Mouse (Mus musculus) kidney, postnatal 0 days (tissue): ENCODE measurements around the gene Cep70. TPM values are rescaled to one million over a fixed set of nuclear protein-coding genes. Genes with fewer than 3 reads are reported as not detected.

Experiments used
- ATAC-seq: fragments of 200-750 bp; cut with Nextera tagmentation; replicated peaks from 2 replicates; pipeline ENCODE4 v1.8.0; 2017; ENCODE audit warnings: low read depth, moderate number of reproducible peaks, moderate TSS enrichment, moderate library complexity; ENCODE audit not compliant: low FRiP score
- DNase-seq: peaks from one replicate; pipeline ENCODE4 v3.0.0-alpha.2; 2016; ENCODE audit warnings: low spot score
- H3K27ac ChIP-seq: fragments of 300-500 bp; sonication (generic); 2 replicates; pipeline ENCODE4 v1.5.1; 2014; ENCODE audit warnings: mild to moderate bottlenecking
- H3K27me3 ChIP-seq: fragments of 300-500 bp; sonication (generic); 2 replicates; pipeline ENCODE4 v1.6.1; 2014; ENCODE audit warnings: low read length, mixed read lengths; ENCODE audit not compliant: insufficient read depth
- H3K36me3 ChIP-seq: fragments of 300-500 bp; sonication (generic); 2 replicates; pipeline ENCODE4 v1.6.1; 2014; ENCODE audit warnings: low read length, mixed read lengths; ENCODE audit not compliant: insufficient read depth
- H3K4me1 ChIP-seq: fragments of 300-500 bp; sonication (generic); replicated peaks from 2 replicates; pipeline ENCODE4 v1.6.1; 2014; ENCODE audit warnings: antibody characterized with exemption, low read length, mixed read lengths; ENCODE audit not compliant: insufficient read depth
- H3K4me2 ChIP-seq: fragments of 300-500 bp; sonication (generic); 2 replicates; pipeline ENCODE4 v1.6.1; 2014; ENCODE audit warnings: mild to moderate bottlenecking, low read length, moderate library complexity, mixed read lengths
- H3K4me3 ChIP-seq: fragments of 300-500 bp; sonication (generic); replicated peaks from 2 replicates; pipeline ENCODE4 v1.5.1; 2014; ENCODE audit warnings: low read depth, low read length
- H3K9ac ChIP-seq: fragments of 300-500 bp; sonication (generic); 2 replicates; pipeline ENCODE4 v1.6.1; 2014; ENCODE audit warnings: low read depth, low read length
- H3K9me3 ChIP-seq: fragments of 300-500 bp; sonication (generic); replicated peaks from 2 replicates; pipeline ENCODE4 v1.6.1; 2016; ENCODE audit warnings: low read length, inconsistent platforms, mixed read lengths
- CTCF ChIP-seq: IDR thresholded peaks from 2 replicates; pipeline ENCODE4 v1.5.1; 2016; ENCODE audit warnings: antibody characterized with exemption, low read depth, mild to moderate bottlenecking, moderate library complexity
- WGBS: fragments of 180-500 bp; shearing (Covaris S2); extraction: QIAGEN DNeasy Blood & Tissue Kit; methylation state at CpG from one replicate; pipeline ENCODE4 v1.1.7; 2014; 5-methylcytosine and 5-hydroxymethylcytosine counted together
- polyA plus RNA-seq: library from polyadenylated mRNA; unstranded; fragments of >200 nt; fragmentation: Nextera tagmentation; extraction: Ambion mirVana; gene quantifications from 2 replicates; pipeline ENCODE4 v1.2.1, GENCODE M21; 2015

Gene Cep70
- polyA plus RNA-seq, 1 experiment from 2014 or later, result 22.1 TPM

DNA sequence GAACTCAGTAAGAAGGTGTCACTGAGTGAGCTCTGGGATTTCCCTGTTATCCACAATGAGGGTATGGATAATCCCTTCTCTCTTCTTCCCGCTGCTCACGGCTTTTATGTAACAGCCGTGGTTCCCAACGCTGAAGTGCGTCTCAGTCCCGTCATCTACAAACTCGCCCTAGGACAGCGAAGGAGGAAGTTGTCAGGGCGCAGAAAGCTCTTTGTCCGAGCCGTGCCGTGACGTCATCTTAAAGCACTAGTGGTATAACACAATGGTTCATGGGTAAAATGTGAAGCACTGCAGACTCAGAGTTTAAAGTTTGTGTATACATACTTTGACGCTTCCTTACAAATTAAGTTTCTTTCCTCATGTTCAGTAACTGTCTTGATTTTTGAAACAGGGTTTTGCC, 13.7 kb upstream of the Cep70 start:
- Histone ChIP-seq H3K9me3 (no peaks in the 10 kb centered on the region), H3K36me3 (no peaks in the 10 kb centered on the region), H3K4me1 (no peaks in the 10 kb centered on the region), H3K4me3 (no peak overlapping the region), H3K9ac (no peak overlapping the region), H3K27me3 (no peaks in the 10 kb centered on the region), H3K27ac (no peak overlapping the region), H3K4me2 (no peak overlapping the region)
- DNase-seq, result no peak
- no peak for ATAC-seq
- WGBS, result 93% methylated on average over 14 of the region's 14 CpGs
- TF ChIP-seq CTCF, result no peak

DNA sequence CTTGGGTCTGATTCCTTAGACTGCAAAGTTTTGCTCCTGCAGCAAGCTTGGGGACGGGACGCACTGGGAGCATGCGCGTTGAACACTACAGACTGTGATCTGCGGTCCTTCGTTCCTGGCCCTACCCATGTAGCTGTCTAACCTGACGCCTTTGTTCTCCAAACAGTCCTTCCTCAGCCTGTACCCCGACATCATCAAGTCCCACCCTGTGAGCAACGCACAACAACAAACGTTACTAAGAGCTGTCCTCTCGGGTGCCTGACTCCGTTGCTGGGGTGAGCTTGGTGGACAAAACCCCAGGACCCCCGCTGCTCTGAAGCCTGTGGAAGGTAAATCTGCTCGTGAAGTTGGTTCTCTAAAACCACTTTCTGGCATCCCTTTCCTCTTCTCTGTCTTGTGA, 6.0 kb upstream of the Cep70 start, which contains the start of gene Faiml:
Faiml (minus strand) TSS at position 101 of the 400 bp plus-strand sequence.
- H3K4me3 ChIP-seq, result no peak within 1 kb of the TSS
- WGBS, result 89% methylated on average over 14 of the region's 14 CpGs
- no peak within 1 kb of the TSS for H3K4me2 ChIP-seq
- ATAC-seq, result no peak
- no peak within 1 kb of the TSS for H3K27ac ChIP-seq
- no peaks in the 10 kb centered on the region for H3K4me1 ChIP-seq
- no peak for DNase-seq
- no peaks in the 10 kb centered on the region for H3K9me3 ChIP-seq
- H3K27me3 ChIP-seq, result no peaks in the 10 kb centered on the region
- no peaks in the 10 kb centered on the region for H3K36me3 ChIP-seq
- no peak within 1 kb of the TSS for H3K9ac ChIP-seq
- TF ChIP-seq CTCF, result no peak

DNA sequence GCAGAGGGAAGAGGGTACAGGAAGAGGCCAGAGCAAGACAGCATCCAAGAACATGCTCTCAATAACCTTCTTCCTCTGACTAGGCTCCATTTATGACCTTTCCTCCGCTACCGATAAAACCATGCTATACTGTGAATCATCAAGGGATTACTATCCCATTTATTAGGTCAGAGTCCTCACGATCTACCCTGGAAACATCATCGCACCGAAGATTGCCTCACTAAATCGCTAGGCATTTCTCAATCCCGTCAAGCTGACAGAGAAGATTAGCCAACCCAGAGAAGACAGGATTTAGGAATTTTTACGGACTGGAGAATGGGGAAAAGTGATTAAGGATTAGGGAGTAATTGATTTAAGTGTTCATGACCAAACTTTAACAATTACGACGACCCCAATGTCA, 4.9 kb upstream of the Cep70 start:
- Histone ChIP-seq H3K4me3 (no peak overlapping the region), H3K27ac (no peak overlapping the region), H3K9me3 (no peaks in the 10 kb centered on the region), H3K36me3 (no peaks in the 10 kb centered on the region), H3K4me1 (no peaks in the 10 kb centered on the region), H3K4me2 (no peak overlapping the region), H3K9ac (no peak overlapping the region), H3K27me3 (no peaks in the 10 kb centered on the region)
- ATAC-seq, result no peak
- no peak for TF ChIP-seq CTCF
- WGBS, result 80% methylated on average over 10 of the region's 10 CpGs
- DNase-seq, result no peak

DNA sequence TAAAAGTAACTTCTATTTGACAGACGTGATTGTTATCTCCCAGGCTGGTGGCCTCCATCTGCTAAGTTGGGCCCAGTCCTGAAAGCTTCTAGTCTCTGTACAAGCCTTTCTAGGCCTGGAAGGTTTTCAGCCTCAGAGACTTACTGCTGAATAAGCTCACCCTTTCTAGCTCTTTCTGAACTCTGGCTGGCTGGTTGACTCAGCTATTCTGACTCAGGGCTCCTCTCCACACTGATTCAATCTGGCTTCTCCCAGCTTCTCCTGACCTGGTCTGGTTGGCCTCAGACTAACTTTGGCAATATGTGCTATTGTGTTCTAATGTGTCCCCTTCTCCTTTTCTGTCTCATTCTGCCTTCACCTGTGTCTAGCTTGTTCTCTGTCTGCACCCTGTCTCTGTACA, 3.9 kb upstream of the Cep70 start:
- H3K9me3 ChIP-seq, result no peaks in the 10 kb centered on the region
- no peaks in the 10 kb centered on the region for H3K4me1 ChIP-seq
- H3K4me3 ChIP-seq, result no peak overlapping the region
- WGBS, result 70% methylated on average over 1 of the region's 1 CpGs
- no peak overlapping the region for H3K27ac ChIP-seq
- no peak overlapping the region for H3K9ac ChIP-seq
- DNase-seq (no peak), ATAC-seq (no peak)
- TF ChIP-seq CTCF, result no peak
- no peaks in the 10 kb centered on the region for H3K27me3 ChIP-seq
- no peak overlapping the region for H3K4me2 ChIP-seq
- no peaks in the 10 kb centered on the region for H3K36me3 ChIP-seq

DNA sequence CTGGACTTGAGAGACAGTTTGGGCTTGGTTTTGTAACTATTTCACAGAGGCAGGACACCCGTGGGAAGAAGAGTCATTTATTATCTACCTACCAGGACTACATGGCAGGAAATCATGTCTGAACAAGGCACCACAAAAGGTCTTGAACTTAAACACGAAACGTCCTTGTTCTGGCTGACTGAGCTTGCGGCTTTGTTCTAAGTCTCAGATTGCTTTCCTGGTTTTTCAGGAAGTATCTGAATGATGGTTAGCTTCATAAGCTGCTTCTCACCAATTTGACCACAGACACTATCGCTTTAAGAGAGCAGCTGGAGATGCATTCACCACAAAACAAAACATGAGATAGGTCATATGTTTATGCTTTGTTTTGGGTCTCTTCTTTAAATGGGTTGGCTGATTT, 2.6 kb upstream of the Cep70 start:
- H3K27ac ChIP-seq, result no peak overlapping the region
- H3K4me1 ChIP-seq, result no peaks in the 10 kb centered on the region
- no peaks in the 10 kb centered on the region for H3K9me3 ChIP-seq
- WGBS, result 45% methylated on average over 5 of the region's 5 CpGs
- H3K4me3 ChIP-seq, result no peak overlapping the region
- H3K9ac ChIP-seq, result no peak overlapping the region
- H3K36me3 ChIP-seq, result no peaks in the 10 kb centered on the region
- DNase-seq, result no peak
- no peak for TF ChIP-seq CTCF
- H3K4me2 ChIP-seq, result no peak overlapping the region
- no peak for ATAC-seq
- no peaks in the 10 kb centered on the region for H3K27me3 ChIP-seq

DNA sequence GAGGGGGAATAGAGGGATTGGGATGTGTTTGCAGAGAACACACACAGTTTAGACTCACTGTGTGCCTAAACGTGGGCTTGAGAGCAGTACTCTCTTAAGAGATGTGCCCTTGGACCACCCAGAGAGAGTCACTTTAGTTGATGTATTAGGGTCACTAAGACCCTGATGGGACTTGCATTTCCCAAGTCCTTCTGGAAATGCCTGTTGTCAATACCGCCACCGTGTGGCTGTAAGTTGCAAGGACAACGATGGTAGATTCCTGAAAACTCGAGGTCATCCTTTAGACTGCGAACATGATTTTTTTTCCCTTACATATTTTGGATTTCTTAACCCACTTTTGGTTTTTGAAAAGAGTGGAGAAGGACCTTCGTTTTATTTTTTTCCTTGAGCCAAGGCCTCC, 1.1 kb upstream of the Cep70 start:
- no peak overlapping the region for H3K27ac ChIP-seq
- H3K4me1 ChIP-seq, result no peaks in the 10 kb centered on the region
- no peaks in the 10 kb centered on the region for H3K36me3 ChIP-seq
- peak; percentile 95 for TF ChIP-seq CTCF
- DNase-seq (peak; percentile 74), ATAC-seq (no peak)
- H3K27me3 ChIP-seq, result no peaks in the 10 kb centered on the region
- WGBS, result 1% methylated on average over 7 of the region's 7 CpGs
- no peak overlapping the region for H3K9ac ChIP-seq
- H3K9me3 ChIP-seq, result no peaks in the 10 kb centered on the region
- peak overlapping the region; percentile 65 for H3K4me2 ChIP-seq
- H3K4me3 ChIP-seq, result no peak overlapping the region

DNA sequence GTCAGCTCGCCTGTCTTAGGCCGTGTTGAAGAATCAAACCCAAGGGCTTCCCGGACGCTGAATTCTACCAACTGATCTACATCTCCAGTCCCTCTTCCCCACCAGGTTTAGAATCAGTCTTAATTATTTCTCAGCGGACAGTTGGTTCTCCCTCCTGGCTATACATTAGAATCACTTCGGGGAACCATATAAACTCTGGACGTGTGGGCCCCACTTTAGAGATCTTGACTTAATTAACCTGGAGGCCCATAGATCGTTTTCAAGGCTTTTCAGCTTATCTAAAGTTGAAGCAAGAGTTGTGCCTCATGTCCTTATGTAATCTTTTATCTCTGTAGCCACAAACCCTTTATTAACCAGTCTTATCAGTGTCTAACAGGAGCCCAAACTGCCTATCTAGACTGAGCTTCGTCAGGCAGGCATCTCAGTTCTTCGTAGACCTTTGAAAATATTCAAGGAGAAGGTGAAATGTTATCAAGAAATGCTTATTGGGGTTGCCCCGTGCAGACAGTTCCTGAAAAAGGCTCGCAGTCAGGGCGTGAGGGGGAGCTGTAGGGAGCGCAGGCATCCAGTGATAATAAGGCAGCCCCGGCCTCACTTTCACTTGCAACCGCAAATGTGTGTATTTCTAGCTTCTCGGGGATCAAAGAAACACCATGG, 506 bp upstream of the Cep70 start:
- H3K4me1 ChIP-seq, result no peaks in the 10 kb centered on the region
- WGBS, result 9% methylated on average over 17 of the region's 17 CpGs
- H3K27ac ChIP-seq, result no peak overlapping the region
- no peaks in the 10 kb centered on the region for H3K9me3 ChIP-seq
- DNase-seq (peak; percentile 8), ATAC-seq (no peak)
- H3K9ac ChIP-seq, result peak overlapping the region; percentile 75; the same call in 1 of the 2 replicates
- H3K4me3 ChIP-seq, result peak overlapping the region; percentile 91
- H3K27me3 ChIP-seq, result no peaks in the 10 kb centered on the region
- no peaks in the 10 kb centered on the region for H3K36me3 ChIP-seq
- TF ChIP-seq CTCF, result peak; percentile 37
- H3K4me2 ChIP-seq, result peak overlapping the region; percentile 65
